Mouse (Mus musculus): Measurements from ENCODE around the gene Gatb.

GRCm38 (mm10) chr3:85652727-85653665, 79.1 kb downstream of the Gatb start:
- TF ChIP-seq GATA1 (IDR thresholded peaks at IDR 0.05; ENCODE audit: borderline replicate concordance, low read length) (no peak), FLI1 (IDR thresholded peaks at IDR 0.05; ENCODE audit: low read length) (no peak)
